ENCODE assay signal across 9 mouse cellular contexts in genomic region chr6:94773604-94774486, GRCm38 (mm10).
DNase-seq lines count a peak whose midpoint lies in the region; ATAC-seq lines count a peak whose summit lies in the region.
"Had no signal": no experiment of that assay in that cellular context is flagged by ENCODE, and none has a peak within 500 bp of the region (broad histone marks: within the 10 kb centered on the region; RNA-seq: fewer than 3 reads in every experiment).

No protein-coding gene starts in this region.

- no peak for DNase-seq in heart, adult 9 months (ENCODE audit: low spot score in 2 of 2)
- DNase-seq in embryo, embryonic 10.5 days (ENCODE audit: low spot score) = peak; percentile 88
- DNase-seq in hindbrain, embryonic 14.5 days (ENCODE audit: low spot score) = peak; percentile 61
- DNase-seq in c-Kit-positive CD71-positive TER-119-positive erythroid progenitor cells, embryonic 14.5 days (ENCODE audit: low spot score) = no peak
- DNase-seq in urinary bladder, adult 18-20 months (ENCODE audit: low spot score in 2 of 2) = no peak

- 3% methylated on average over 27 of the region's 27 CpGs for WGBS in heart, embryonic 11.5 days (ENCODE audit: insufficient replicate concordance)
- under 1% methylated on average over 27 of the region's 27 CpGs for WGBS in hindbrain, embryonic 14.5 days
- under 1% methylated on average over 27 of the region's 27 CpGs for WGBS in midbrain, embryonic 13.5 days

- 0 out of 2 replicates have a peak, but pooled peaks have one; percentile 13 for ATAC-seq in heart, embryonic 11.5 days (replicated peaks; ENCODE audit: insufficient number of reproducible peaks, low FRiP score, low TSS enrichment)
- ATAC-seq in hindbrain, embryonic 14.5 days (ENCODE audit: low FRiP score) = peak; percentile 77
- peak; percentile 83 for ATAC-seq in midbrain, embryonic 13.5 days
- no peak for ATAC-seq in granulocyte monocyte progenitor cell, adult 5-6 weeks (replicated peaks; ENCODE audit: poor library complexity, severe bottlenecking)

- H3K9me3 ChIP-seq in heart, embryonic 11.5 days (replicated peaks; ENCODE audit: control insufficient read depth, low read length) = no peaks in the 10 kb centered on the region
- H3K9me3 ChIP-seq in hindbrain, embryonic 14.5 days (ENCODE audit: control insufficient read depth, low read length) = no peaks in the 10 kb centered on the region
- no peaks in the 10 kb centered on the region for H3K9me3 ChIP-seq in midbrain, embryonic 13.5 days

- H3K36me3 ChIP-seq in heart, embryonic 11.5 days (ENCODE audit: control insufficient read depth, insufficient read depth, low read length) = no peaks in the 10 kb centered on the region
- no peaks in the 10 kb centered on the region for H3K36me3 ChIP-seq in hindbrain, embryonic 14.5 days (replicated peaks; ENCODE audit: control insufficient read depth, insufficient read depth)
- H3K36me3 ChIP-seq in midbrain, embryonic 13.5 days = no peaks in the 10 kb centered on the region

- 0 out of 2 replicates have a peak, but pooled peaks cover 4% of the 10 kb centered on the region for H3K27me3 ChIP-seq in heart, embryonic 11.5 days (ENCODE audit: control insufficient read depth, insufficient read depth, low read length)
- no peaks in the 10 kb centered on the region for H3K27me3 ChIP-seq in hindbrain, embryonic 14.5 days (ENCODE audit: control insufficient read depth, insufficient read depth, low read length)
- H3K27me3 ChIP-seq in midbrain, embryonic 13.5 days = no peaks in the 10 kb centered on the region

- H3K4me2 ChIP-seq in heart, embryonic 11.5 days = peak overlapping the region; percentile 65
- H3K4me2 ChIP-seq in hindbrain, embryonic 14.5 days (replicated peaks) = peak overlapping the region; percentile 44
- H3K4me2 ChIP-seq in midbrain, embryonic 13.5 days (replicated peaks) = peak overlapping the region; percentile 46

- peak overlapping the region; percentile 54 for H3K9ac ChIP-seq in heart, embryonic 11.5 days (ENCODE audit: low read depth, low read length)
- peak overlapping the region; percentile 52 for H3K9ac ChIP-seq in hindbrain, embryonic 14.5 days
- peak overlapping the region; percentile 55 for H3K9ac ChIP-seq in midbrain, embryonic 13.5 days (replicated peaks)

- H3K4me1 ChIP-seq in heart, embryonic 11.5 days (ENCODE audit: control insufficient read depth, insufficient read depth, low read length) = no peaks in the 10 kb centered on the region; the same call in 1 of the 2 replicates
- H3K4me1 ChIP-seq in hindbrain, embryonic 14.5 days (replicated peaks; ENCODE audit: control insufficient read depth, insufficient read depth, low read length) = peaks cover 11% of the 10 kb centered on the region
- peaks cover 30% of the 10 kb centered on the region for H3K4me1 ChIP-seq in midbrain, embryonic 13.5 days (replicated peaks)

- peak overlapping the region; percentile 23 for H3K4me3 ChIP-seq in heart, embryonic 11.5 days (ENCODE audit: low read depth, low read length)
- peak overlapping the region; percentile 8; the same call in 1 of the 2 replicates for H3K4me3 ChIP-seq in hindbrain, embryonic 14.5 days (replicated peaks; ENCODE audit: low read length)
- peak overlapping the region; percentile 23 for H3K4me3 ChIP-seq in midbrain, embryonic 13.5 days (replicated peaks)
- H3K4me3 ChIP-seq: erythroblast, embryonic 14.5 days had no signal

- H3K27ac ChIP-seq in heart, embryonic 11.5 days (ENCODE audit: low read depth, low read length) = peak overlapping the region; percentile 11
- peak overlapping the region; percentile 85 for H3K27ac ChIP-seq in hindbrain, embryonic 14.5 days
- H3K27ac ChIP-seq in midbrain, embryonic 13.5 days = peak overlapping the region; percentile 93

Comparison
In these comparisons a context has a peak if more than half of its experiments do, and no peak if none do; other contexts are left out.
1. H3K27ac ChIP-seq: peak in every context shown above with its lines; median percentile 93 in midbrain, embryonic 13.5 days; 85 in hindbrain, embryonic 14.5 days; 11 in heart, embryonic 11.5 days.
2. DNase-seq: peak in embryo, embryonic 10.5 days (single experiment) and hindbrain, embryonic 14.5 days (single experiment); none in heart, adult 9 months (0 of 2), c-Kit-positive CD71-positive TER-119-positive erythroid progenitor cells, embryonic 14.5 days (single experiment) and urinary bladder, adult 18-20 months (0 of 2).
3. Peak in every context shown above with its lines, with median percentiles within 50 percentile points of each other: H3K4me2 ChIP-seq, H3K4me3 ChIP-seq and H3K9ac ChIP-seq.